ENCODE assay signal across 19 mouse cellular contexts in genomic region chr17:70466413-70466812, GRCm38 (mm10).
"Had no signal": no experiment of that assay in that cellular context is flagged by ENCODE, and none has a peak within 500 bp of the region (broad histone marks: within the 10 kb centered on the region; RNA-seq: fewer than 3 reads in every experiment).

No protein-coding gene starts in this region.

- H3K4me2 ChIP-seq: kidney, embryonic 15.5 days; lung, embryonic 14.5 days; midbrain, embryonic 13.5 days; neural tube, embryonic 13.5 days had no signal

- H3K9me3 ChIP-seq: kidney, embryonic 15.5 days; midbrain, embryonic 13.5 days; neural tube, embryonic 13.5 days had no signal

- H3K36me3 ChIP-seq: kidney, embryonic 15.5 days; midbrain, embryonic 13.5 days; neural tube, embryonic 13.5 days had no signal

- ATAC-seq: liver, postnatal 0 days; lung, postnatal 0 days; midbrain, embryonic 13.5 days had no signal

- H3K27me3 ChIP-seq: kidney, embryonic 15.5 days; midbrain, embryonic 13.5 days; neural tube, embryonic 13.5 days had no signal

- H3K9ac ChIP-seq: kidney, embryonic 15.5 days; liver, embryonic 14.5 days; liver, postnatal 0 days; lung, embryonic 14.5 days; midbrain, embryonic 13.5 days; neural tube, embryonic 13.5 days had no signal

- DNase-seq: kidney, adult 11 months; kidney, adult 8-10 months; kidney, postnatal 10 days; kidney, postnatal 36 days; layer of hippocampus, adult 9-11 months; liver, postnatal 0 days; lung, embryonic 14.5 days; retina, postnatal 1 day; right cerebral cortex, postnatal 25 days; spleen, adult 18-20 months; thymus, adult 18-20 months; thymus, postnatal 36 days had no signal

- H3K4me3 ChIP-seq: kidney, embryonic 15.5 days; midbrain, embryonic 13.5 days; myocyte; neural tube, embryonic 13.5 days had no signal

- H3K4me1 ChIP-seq: kidney, embryonic 15.5 days; midbrain, embryonic 13.5 days; neural tube, embryonic 13.5 days had no signal

- H3K27ac ChIP-seq: kidney, embryonic 15.5 days; liver, embryonic 14.5 days; macrophage; midbrain, embryonic 13.5 days; neural tube, embryonic 13.5 days had no signal
